Mouse (Mus musculus): ENCODE measurements at regions not wholly inside any gene's neighbourhood (a gene's known extent, or its start where the extent isn't known, plus 50 kb on each side); places are given as distances from the start of the nearest gene placed in this dataset.

DNA sequence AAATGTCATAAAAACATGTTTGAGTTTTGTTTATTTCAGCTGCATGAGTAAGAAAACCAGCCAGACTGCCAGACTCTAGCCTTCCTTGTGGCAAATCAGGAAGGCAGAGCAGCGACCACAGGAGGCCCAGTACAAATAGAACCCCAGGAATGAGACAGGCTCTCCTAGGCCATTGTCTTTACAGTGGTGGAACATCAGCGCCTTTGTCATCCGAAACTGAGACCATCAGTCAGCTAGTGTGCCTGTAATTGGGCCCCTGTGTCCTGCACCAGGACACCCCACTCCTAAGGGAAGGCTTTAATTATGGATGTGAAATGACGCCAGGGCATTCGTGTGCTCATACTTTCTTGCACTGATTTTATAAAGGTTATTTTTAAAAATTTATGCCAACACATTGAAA lies 353.4 kb downstream of the Med10 start:
- Histone ChIP-seq H3K4me3 (ENCODE audit: low read depth, low read length) (no peak overlapping the region), H3K27ac (ENCODE audit: low read depth, low read length) (no peak overlapping the region), H3K27me3 (ENCODE audit: control insufficient read depth, insufficient read depth, low read length) (no peaks in the 10 kb centered on the region)

DNA sequence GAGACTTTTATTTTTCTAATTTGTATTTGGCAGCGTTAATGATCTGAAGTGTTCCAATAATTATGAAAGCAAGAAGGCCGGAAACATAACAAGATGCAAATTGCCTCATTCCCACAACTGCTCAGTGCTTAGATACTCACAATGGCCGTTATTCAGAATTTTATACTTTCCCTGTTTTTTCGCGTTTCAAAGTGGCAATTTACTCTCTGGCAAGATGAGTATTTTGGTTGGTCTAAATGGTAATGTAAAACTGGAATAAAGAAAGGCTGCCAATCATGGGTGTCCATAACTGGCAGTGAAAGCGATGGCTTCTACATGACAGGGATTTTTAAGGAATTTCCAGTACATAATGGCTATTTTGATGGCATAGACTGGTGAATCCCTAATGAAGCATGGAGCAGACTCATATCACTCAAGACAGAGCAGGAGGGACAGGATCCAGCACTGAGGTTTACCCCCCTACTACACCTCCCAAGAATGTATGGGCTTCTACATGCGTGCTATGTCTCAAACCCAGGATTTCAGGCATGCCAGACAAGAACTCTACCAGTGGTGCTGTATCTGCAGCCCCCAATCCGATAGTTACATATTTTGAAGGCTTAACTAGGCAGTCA lies 354.9 kb downstream of the Med10 start:
- Histone ChIP-seq H3K9ac (ENCODE audit: low read depth, low read length) (no peak overlapping the region), H3K36me3 (ENCODE audit: control insufficient read depth, insufficient read depth, low read length) (no peaks in the 10 kb centered on the region), H3K9me3 (ENCODE audit: control insufficient read depth, low read length) (no peaks in the 10 kb centered on the region), H3K27ac (ENCODE audit: low read depth, low read length) (no peak overlapping the region), H3K27me3 (ENCODE audit: control insufficient read depth, insufficient read depth, low read length) (no peaks in the 10 kb centered on the region), H3K4me1 (replicated peaks; ENCODE audit: control insufficient read depth, insufficient read depth, low read length) (no peaks in the 10 kb centered on the region), H3K4me2 (replicated peaks; ENCODE audit: low read depth, low read length) (no peak overlapping the region), H3K4me3 (ENCODE audit: low read depth, low read length) (no peak overlapping the region)
- ATAC-seq (ENCODE audit: low FRiP score) (no peak), DNase-seq (ENCODE audit: low spot score) (no peak)
- WGBS, result 91% methylated on average over 8 of the region's 8 CpGs

More for the DNA sequence above, 353.4 kb downstream of the Med10 start:
- no peak overlapping the region for H3K9ac ChIP-seq (ENCODE audit: low read depth, low read length)
- H3K4me1 ChIP-seq (replicated peaks; ENCODE audit: control insufficient read depth, insufficient read depth, low read length), result no peaks in the 10 kb centered on the region
- H3K9me3 ChIP-seq (ENCODE audit: control insufficient read depth, low read length), result no peaks in the 10 kb centered on the region
- no peak overlapping the region for H3K4me2 ChIP-seq (replicated peaks; ENCODE audit: low read depth, low read length)
- DNase-seq (ENCODE audit: low spot score) (no peak), ATAC-seq (ENCODE audit: low FRiP score) (no peak)
- 40% methylated on average over 5 of the region's 5 CpGs for WGBS
- no peaks in the 10 kb centered on the region for H3K36me3 ChIP-seq (ENCODE audit: control insufficient read depth, insufficient read depth, low read length)

DNA sequence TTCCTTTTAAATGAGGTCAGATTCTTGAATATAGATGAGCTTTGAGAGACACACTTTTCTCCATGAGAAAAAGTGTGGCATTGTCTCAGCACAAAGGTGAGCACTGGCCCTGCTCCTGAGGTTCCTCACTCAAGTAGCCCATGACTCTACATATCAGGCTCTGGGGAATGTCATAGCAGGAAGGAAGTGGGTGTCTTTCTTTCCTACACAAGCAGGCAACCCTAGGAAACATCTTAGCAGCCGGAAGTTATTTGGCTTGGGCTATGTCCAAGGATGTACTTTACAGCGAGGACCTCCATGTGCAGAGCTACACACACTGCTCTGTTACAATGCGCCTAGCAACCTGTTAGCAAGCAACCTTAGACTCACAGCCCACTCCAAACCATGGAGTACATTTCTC lies 356.9 kb downstream of the Med10 start:
- no peak overlapping the region for H3K4me2 ChIP-seq (replicated peaks; ENCODE audit: low read depth, low read length)
- no peak overlapping the region for H3K9ac ChIP-seq (ENCODE audit: low read depth, low read length)
- no peaks in the 10 kb centered on the region for H3K9me3 ChIP-seq (ENCODE audit: control insufficient read depth, low read length)
- no peak overlapping the region for H3K27ac ChIP-seq (ENCODE audit: low read depth, low read length)
- no peaks in the 10 kb centered on the region for H3K27me3 ChIP-seq (ENCODE audit: control insufficient read depth, insufficient read depth, low read length)
- no peaks in the 10 kb centered on the region for H3K4me1 ChIP-seq (replicated peaks; ENCODE audit: control insufficient read depth, insufficient read depth, low read length)
- 82% methylated on average over 3 of the region's 3 CpGs for WGBS
- no peaks in the 10 kb centered on the region for H3K36me3 ChIP-seq (ENCODE audit: control insufficient read depth, insufficient read depth, low read length)
- H3K4me3 ChIP-seq (ENCODE audit: low read depth, low read length), result no peak overlapping the region
- no peak for ATAC-seq (ENCODE audit: low FRiP score)
- DNase-seq (ENCODE audit: low spot score), result no peak

DNA sequence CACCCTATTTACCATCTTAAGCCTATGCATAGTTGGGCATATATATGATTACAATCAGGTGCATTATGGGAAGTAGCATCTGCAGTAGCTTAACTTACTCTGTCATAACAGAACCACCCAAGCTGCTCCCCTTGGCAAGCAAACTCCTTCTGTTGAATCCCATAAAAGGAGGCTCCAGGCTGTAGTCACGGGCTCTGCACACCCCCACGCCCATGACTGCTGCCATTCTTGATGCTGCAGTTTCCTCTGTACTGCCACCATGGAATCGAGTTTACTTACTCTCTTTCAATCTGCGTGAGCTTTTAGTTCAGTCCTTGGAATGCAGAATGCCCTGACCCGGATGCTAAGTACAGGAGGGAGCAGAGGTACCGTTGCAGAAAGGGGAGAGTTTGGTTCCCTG lies 357.4 kb downstream of the Med10 start:
- Histone ChIP-seq H3K4me1 (replicated peaks; ENCODE audit: control insufficient read depth, insufficient read depth, low read length) (no peaks in the 10 kb centered on the region), H3K27ac (ENCODE audit: low read depth, low read length) (no peak overlapping the region), H3K4me2 (replicated peaks; ENCODE audit: low read depth, low read length) (no peak overlapping the region), H3K27me3 (ENCODE audit: control insufficient read depth, insufficient read depth, low read length) (no peaks in the 10 kb centered on the region), H3K9me3 (ENCODE audit: control insufficient read depth, low read length) (no peaks in the 10 kb centered on the region), H3K9ac (ENCODE audit: low read depth, low read length) (no peak overlapping the region), H3K4me3 (ENCODE audit: low read depth, low read length) (no peak overlapping the region), H3K36me3 (ENCODE audit: control insufficient read depth, insufficient read depth, low read length) (no peaks in the 10 kb centered on the region)
- WGBS, result 81% methylated on average over 6 of the region's 6 CpGs
- ATAC-seq (ENCODE audit: low FRiP score), result no peak
- DNase-seq (ENCODE audit: low spot score), result no peak

- H3K4me1 ChIP-seq (replicated peaks; ENCODE audit: control insufficient read depth, insufficient read depth, low read length), result no peaks in the 10 kb centered on the region
- no peak for DNase-seq (ENCODE audit: low spot score)
- H3K36me3 ChIP-seq (ENCODE audit: control insufficient read depth, insufficient read depth, low read length), result no peaks in the 10 kb centered on the region
- no peak overlapping the region for H3K4me2 ChIP-seq (replicated peaks; ENCODE audit: low read depth, low read length)
- no peaks in the 10 kb centered on the region for H3K9me3 ChIP-seq (ENCODE audit: control insufficient read depth, low read length)
- no peak overlapping the region for H3K27ac ChIP-seq (ENCODE audit: low read depth, low read length)
- no peak overlapping the region for H3K9ac ChIP-seq (ENCODE audit: low read depth, low read length)
- H3K4me3 ChIP-seq (ENCODE audit: low read depth, low read length), result no peak overlapping the region
- no peak for ATAC-seq (ENCODE audit: low FRiP score)
- no peaks in the 10 kb centered on the region for H3K27me3 ChIP-seq (ENCODE audit: control insufficient read depth, insufficient read depth, low read length)
- WGBS, result 88% methylated on average over 4 of the region's 4 CpGs
These were observed 359.9 kb downstream of the Med10 start for GRCm38 (mm10) chr13:70162115-70162514.

DNA sequence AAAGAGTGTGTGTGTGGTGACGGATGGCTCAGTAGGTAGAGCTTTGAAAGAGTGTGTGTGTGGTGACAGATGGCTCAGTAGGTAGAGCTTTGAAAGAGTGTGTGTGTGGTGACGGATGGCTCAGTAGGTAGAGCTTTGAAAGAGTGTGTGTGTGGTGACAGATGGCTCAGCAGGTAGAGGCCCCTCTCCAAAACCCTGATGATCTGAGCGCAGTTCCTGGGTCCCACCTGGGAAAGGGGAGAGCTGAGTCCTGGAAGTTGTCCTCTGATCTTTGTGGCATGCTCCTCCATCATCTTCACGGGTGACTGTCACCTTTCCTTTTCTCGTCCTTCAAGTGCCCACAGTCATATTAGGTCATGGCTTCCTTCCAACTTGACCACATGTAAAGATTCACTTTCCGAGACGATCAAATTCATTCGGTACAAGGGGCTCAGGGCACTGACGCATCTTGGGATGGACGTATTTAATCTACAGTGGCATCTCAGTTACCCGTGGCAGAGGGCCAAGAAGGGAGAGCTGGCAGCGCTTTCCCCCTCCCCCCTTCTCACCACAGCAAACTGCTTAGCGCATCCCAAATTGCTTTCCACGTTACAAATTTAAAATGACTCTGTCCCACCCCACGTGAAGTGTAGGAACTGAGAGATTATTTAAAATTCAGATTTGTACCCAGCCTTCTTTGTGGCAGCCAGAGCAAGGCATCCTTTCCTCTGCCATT lies 363.5 kb downstream of the Med10 start:
- no peaks in the 10 kb centered on the region for H3K27me3 ChIP-seq (ENCODE audit: control insufficient read depth, insufficient read depth, low read length)
- no peak overlapping the region for H3K4me2 ChIP-seq (replicated peaks; ENCODE audit: low read depth, low read length)
- no peak overlapping the region for H3K9ac ChIP-seq (ENCODE audit: low read depth, low read length)
- WGBS, result 77% methylated on average over 15 of the region's 15 CpGs
- no peak overlapping the region for H3K4me3 ChIP-seq (ENCODE audit: low read depth, low read length)
- no peaks in the 10 kb centered on the region for H3K9me3 ChIP-seq (ENCODE audit: control insufficient read depth, low read length)
- no peak for DNase-seq (ENCODE audit: low spot score)
- no peak overlapping the region for H3K27ac ChIP-seq (ENCODE audit: low read depth, low read length)
- H3K36me3 ChIP-seq (ENCODE audit: control insufficient read depth, insufficient read depth, low read length), result no peaks in the 10 kb centered on the region
- ATAC-seq (ENCODE audit: low FRiP score), result no peak
- no peaks in the 10 kb centered on the region for H3K4me1 ChIP-seq (replicated peaks; ENCODE audit: control insufficient read depth, insufficient read depth, low read length)

DNA sequence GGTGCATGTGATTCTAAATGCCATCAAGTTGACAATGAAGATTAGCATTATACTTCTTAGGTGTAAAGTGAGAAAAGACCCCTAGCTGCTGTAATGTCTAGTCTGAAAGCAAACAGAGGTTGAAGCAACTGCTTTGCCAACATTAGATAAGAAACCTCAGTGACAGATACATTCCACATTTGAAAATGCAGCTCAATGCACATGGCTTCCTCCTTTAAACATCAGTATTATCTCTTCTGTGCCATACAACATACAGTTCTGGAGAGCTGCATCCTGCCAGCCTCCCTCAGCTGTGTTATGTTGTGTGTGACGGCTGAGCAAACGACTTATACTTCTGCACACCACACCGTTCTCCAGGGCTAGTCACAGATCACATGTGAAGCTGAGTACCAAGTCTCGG lies 365.6 kb downstream of the Med10 start:
- no peaks in the 10 kb centered on the region for H3K4me1 ChIP-seq (replicated peaks; ENCODE audit: control insufficient read depth, insufficient read depth, low read length)
- H3K9me3 ChIP-seq (ENCODE audit: control insufficient read depth, low read length), result no peaks in the 10 kb centered on the region
- WGBS, result 88% methylated on average over 4 of the region's 4 CpGs
- H3K4me2 ChIP-seq (replicated peaks; ENCODE audit: low read depth, low read length), result no peak overlapping the region
- H3K9ac ChIP-seq (ENCODE audit: low read depth, low read length), result no peak overlapping the region
- H3K27me3 ChIP-seq (ENCODE audit: control insufficient read depth, insufficient read depth, low read length), result no peaks in the 10 kb centered on the region
- H3K36me3 ChIP-seq (ENCODE audit: control insufficient read depth, insufficient read depth, low read length), result no peaks in the 10 kb centered on the region
- DNase-seq (ENCODE audit: low spot score) (no peak), ATAC-seq (ENCODE audit: low FRiP score) (no peak)
- H3K4me3 ChIP-seq (ENCODE audit: low read depth, low read length), result no peak overlapping the region
- H3K27ac ChIP-seq (ENCODE audit: low read depth, low read length), result no peak overlapping the region

- no peak overlapping the region for H3K9ac ChIP-seq (ENCODE audit: low read depth, low read length)
- no peaks in the 10 kb centered on the region for H3K36me3 ChIP-seq (ENCODE audit: control insufficient read depth, insufficient read depth, low read length)
- H3K4me3 ChIP-seq (ENCODE audit: low read depth, low read length), result no peak overlapping the region
- no peaks in the 10 kb centered on the region for H3K9me3 ChIP-seq (ENCODE audit: control insufficient read depth, low read length)
- H3K4me1 ChIP-seq (replicated peaks; ENCODE audit: control insufficient read depth, insufficient read depth, low read length), result no peaks in the 10 kb centered on the region
- WGBS, result 83% methylated on average over 3 of the region's 3 CpGs
- DNase-seq (ENCODE audit: low spot score) (no peak), ATAC-seq (ENCODE audit: low FRiP score) (no peak)
- H3K27me3 ChIP-seq (ENCODE audit: control insufficient read depth, insufficient read depth, low read length), result no peaks in the 10 kb centered on the region
- no peak overlapping the region for H3K27ac ChIP-seq (ENCODE audit: low read depth, low read length)
- H3K4me2 ChIP-seq (replicated peaks; ENCODE audit: low read depth, low read length), result no peak overlapping the region
These were observed 366.7 kb downstream of the Med10 start for GRCm38 (mm10) chr13:70168906-70169305.

DNA sequence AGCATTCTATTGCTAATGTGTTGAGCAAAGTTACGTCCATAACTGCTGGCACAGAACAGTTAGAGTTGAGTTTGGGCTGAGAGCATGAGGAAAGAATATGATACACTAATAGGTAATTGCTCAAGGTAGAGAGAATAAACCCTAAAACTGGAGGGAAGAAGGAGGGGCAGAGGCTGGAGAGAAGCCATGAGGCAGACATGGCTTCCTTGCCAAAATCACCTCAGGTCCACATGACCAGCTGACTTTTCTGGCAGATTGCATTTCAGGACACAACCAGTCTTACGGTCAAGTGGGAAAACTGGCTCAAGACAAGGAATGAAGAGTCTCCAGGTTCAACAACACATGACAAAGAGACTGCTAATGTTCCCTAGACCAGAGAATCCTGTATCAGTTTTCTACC lies 374.9 kb downstream of the Med10 start:
- Histone ChIP-seq H3K36me3 (ENCODE audit: control insufficient read depth, insufficient read depth, low read length) (no peaks in the 10 kb centered on the region), H3K9ac (ENCODE audit: low read depth, low read length) (no peak overlapping the region), H3K27me3 (ENCODE audit: control insufficient read depth, insufficient read depth, low read length) (no peaks in the 10 kb centered on the region), H3K4me2 (replicated peaks; ENCODE audit: low read depth, low read length) (no peak overlapping the region), H3K4me1 (replicated peaks; ENCODE audit: control insufficient read depth, insufficient read depth, low read length) (no peaks in the 10 kb centered on the region), H3K4me3 (ENCODE audit: low read depth, low read length) (no peak overlapping the region), H3K27ac (ENCODE audit: low read depth, low read length) (no peak overlapping the region), H3K9me3 (ENCODE audit: control insufficient read depth, low read length) (no peaks in the 10 kb centered on the region)
- no peak for ATAC-seq (ENCODE audit: low FRiP score)
- DNase-seq (ENCODE audit: low spot score), result no peak
- 96% methylated on average over 2 of the region's 2 CpGs for WGBS

All from hindbrain, embryonic 11.5 days (tissue).